Mouse (Mus musculus): ENCODE data around the gene Adam17.

The Adam17 gene

DNA sequence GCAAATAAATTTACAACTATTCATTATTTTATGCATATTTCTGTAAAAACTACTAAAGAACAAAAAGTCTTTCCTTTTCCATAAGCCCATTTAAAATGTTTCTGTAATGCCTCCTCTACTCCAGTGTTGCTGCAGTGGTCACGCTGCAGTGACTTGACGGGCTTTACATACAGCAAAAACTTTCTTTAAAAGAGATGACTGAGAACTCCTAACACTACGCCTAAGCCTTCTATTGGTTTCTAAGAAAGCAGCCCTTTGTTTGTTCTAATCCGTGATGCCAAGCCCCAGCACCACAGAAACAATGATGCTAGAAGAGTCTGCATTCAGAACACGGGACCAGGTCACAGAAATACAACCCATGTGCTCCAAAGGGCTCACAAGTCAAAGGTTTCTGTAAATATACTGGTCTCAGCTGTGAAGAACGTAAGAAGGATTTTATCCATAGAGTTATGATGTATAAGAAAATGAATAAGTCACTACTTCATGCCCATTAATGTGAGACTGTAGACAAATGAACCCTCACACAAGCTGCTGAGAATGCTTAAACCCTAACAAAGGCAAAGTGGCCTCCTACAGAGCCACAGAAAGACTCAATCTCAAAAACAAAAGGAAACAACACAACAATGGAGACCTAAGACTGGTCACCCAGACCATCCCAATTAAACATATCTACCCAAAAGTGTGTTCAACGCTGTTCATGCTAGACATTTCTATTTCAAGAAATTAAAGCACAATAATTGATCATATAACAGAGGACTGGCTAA is 23.1 kb downstream of the Adam17 start:
- no peak for DNase-seq

DNA sequence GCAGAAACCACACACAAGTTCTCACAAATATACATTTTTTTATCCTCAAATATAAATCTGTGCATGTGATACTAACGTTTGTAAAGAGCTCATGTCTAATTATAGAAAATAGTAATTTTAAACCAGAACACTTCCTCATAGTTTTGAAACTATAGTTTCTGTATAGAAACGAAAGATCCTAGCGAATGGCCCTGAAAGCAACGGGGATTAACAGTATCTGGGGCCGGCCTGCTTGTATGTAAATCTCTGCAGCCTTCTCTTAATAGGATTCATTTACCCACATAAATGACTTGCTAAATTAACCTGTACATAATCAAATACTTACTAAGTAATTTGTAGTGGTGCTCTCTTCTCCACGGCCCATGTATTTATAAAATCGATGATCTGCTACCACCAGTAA is 26.5 kb downstream of the Adam17 start:
- DNase-seq = no peak

DNA sequence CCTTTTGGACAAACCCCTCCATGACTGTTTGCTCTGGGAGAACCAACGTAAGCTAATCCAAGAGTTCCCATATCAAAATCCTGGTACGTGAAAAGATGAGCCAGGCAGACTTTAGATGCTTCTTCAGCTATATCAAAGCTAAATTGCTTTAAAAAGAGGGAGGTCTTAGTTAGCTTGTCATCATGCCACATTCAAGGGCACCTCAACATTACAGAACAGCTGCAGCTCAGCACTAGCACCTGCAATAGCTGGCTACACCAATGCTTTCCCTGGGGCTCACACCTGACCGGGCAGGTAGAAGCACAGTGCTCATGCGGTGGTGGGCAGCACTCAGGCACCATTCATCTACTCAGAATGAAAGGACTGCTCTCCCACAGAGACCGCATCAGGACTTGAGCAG is 32.8 kb downstream of the Adam17 start:
- DNase-seq = no peak

DNA sequence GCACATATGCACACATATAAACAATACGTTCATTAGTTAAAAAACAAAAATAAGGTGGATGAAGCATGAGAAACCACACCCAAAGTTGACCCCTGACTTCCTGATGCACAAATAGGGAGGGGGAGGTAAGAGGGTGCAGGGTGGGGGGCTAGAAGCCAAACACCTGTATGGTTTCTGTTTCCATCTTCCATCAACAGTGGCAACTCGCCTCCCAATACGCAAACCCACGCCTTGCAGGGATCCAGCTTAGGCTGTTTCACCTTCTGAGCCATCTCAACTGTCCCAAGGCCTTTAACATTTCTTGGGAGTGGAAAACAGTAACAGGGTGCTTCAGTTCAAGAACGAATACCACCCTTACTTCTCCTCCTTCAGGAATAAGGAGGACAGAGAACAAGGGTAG is 36.3 kb downstream of the Adam17 start:
- no peak for DNase-seq

DNA sequence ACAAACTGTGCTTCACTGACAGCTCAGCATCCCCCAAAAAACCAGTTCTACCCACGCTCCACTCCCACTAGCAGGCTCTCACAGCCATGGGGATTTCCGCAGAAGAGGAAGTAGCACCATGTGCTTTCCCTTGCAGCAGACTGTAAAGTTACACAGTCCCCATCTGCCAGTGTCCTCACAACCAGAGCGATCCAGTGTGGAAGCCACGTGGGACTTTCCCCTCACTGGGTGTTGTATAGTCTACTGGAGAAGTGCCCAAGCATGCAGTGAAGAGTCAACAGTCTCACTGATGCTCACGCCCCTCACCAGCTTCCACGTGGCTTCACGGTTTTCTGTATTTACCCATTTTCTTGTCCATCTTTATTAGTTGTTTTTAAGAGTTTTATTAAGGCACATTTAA is 37.6 kb downstream of the Adam17 start:
- no peak for DNase-seq

DNA sequence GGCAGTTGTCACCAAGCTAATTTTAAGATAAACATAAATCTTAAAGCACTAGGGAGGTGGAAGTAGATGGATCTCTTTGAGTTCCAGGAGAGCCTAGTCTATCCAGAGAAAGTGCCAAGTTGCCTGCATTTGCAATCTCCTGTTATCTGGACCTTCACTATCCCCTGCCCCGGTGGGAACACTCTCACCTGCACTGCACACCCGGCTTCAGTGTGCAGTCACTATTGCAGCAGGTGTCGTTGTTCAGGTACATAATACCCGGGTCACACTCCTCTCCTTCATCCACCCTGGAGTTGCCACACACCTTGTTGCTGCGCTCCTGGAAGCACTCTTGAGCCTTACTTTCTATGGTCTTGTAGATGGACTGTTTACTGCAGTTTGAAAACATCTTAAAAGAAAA is 39.7 kb downstream of the Adam17 start:
- DNase-seq = no peak

DNA sequence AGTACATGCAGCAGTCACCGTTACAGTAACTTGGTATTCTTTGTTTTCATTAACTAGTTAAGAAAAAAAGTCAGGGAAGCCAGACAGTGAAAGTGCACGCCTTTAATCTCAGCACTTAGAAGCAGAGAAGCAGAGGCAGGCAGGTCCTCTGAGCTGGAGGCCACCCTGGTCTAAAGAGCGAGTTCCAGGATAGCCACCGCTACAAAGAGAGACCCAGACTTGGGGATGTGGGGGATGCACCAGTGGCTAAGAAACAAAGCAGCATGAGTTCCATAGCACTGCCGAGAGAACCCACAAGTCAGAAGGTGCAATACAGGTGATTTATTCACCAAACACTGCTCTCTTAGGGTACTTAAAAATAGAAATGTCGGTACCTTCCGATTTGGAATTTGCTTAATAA is 40.4 kb downstream of the Adam17 start:
- DNase-seq = no peak

DNA sequence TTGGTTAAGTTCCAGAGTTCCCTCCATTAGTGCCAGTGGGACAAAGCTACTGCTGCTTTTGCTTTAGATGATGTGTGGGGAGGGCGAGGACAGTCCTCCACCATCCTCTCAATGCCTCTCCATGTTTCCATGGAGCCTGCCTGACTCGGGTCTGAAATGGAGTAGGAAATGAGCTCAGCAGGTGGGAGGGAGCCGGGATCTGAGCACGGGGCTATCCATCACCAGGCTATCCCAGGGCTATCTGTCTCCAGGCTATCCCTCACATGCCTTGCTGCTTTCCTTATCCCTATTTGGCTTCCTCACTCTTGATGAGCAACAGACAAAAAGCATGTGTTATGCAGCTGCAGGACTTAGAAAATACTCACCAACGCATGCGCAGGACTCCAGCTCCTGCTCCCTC is 41.7 kb downstream of the Adam17 start:
- no peak for DNase-seq

DNA sequence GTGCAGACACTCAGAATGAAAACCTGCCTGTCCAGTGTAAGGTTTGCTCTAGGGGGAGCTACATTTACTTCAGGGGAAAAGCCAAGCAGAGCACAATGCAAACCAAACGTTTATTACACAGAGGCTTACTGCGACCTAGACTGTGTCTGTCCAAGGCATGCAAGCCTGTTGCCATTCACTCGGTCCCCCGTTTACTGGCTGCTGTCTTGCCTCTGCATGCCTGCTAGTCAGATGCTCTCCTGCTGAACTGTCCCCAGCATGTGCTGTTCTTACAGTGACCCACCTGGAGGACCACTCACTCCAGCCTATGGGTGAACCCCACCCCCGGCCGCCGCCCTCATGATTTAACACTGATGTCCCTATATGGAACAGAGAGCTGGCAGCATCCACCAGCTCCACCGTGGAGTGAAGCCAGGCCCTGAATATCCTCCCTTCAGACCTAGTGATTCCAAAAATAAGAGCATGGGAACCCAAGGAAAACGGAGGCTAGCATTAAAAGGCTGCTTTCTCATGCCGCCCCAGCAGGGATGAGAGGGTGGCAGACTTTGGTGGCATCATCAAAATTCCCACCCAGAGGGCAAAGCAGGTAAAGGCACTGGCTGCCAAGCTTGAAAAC is 42.4 kb downstream of the Adam17 start:
- no peak for DNase-seq

DNA sequence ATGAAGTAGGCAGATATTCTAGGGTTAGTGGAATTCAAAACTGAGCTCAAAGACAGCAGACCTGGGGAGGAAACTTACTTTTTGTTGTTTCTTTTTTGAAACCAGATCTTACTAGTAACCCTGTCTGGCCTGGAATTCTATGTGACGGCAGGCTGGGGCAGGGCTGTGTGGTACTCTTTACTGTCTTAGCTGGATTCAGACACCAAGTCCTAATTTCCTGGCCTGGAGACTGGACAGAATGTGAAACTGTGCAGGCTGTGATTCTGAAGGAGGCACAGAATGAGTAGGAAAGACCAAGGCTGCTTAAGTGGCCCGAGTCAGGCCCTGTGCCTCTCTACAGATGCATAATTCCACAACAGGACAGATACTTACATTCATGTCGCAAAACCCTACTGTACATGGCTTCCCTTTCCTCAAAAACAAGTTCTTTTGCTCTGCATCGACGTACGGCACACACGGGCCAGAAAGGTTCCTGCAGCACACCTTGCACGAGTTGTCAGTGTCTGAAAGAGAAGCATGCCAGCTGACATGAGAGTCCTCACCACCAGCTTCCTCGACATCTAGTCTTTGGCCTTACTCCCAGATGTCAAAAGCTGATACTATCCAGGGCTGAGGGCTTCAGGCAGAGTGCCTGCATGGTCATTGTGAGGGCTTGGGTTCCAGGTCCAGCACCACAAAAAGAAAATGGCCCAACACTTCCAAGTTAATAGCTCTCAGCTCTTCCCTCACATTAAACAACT is 43.6 kb downstream of the Adam17 start:
- DNase-seq = no peak

DNA sequence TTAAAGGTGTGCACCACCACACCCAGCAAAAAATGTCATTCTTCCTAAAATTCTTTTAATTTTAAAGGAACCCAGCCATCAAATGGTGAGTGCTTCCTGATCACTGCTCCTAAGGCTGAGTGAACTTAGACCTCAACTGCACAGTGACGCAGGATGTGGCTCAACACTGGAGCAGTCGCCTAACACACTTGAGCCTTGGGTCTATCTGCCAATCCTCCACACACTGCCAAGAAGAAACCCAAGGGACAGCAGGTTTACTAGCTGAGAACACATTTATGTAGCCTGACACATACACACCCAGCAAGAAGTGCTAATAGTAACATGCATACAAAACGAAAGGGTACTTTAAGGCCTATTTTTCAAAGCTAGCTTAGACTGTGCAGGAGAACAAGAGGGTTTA is 47.1 kb downstream of the Adam17 start:
- DNase-seq = no peak

DNA sequence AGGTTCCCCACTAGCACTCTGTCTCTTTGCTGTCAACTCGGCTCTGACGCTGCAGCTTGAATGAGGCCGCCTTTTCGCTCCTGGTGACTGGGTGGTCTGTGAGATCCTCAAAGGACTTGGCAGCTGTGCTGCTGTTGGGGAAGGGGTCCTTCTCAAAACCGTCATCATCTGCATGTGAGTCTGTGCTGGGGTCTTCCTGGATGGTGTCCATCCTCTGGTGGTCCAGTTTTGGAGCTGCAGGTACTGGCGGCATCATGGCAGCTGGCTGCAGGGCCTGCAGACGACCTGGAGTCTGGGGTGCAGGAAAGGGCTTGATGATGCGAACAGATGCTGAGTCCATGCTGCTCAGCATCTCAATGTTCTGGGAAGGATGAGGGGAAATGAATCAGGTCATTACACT is 48.2 kb downstream of the Adam17 start:
- DNase-seq = no peak

DNA sequence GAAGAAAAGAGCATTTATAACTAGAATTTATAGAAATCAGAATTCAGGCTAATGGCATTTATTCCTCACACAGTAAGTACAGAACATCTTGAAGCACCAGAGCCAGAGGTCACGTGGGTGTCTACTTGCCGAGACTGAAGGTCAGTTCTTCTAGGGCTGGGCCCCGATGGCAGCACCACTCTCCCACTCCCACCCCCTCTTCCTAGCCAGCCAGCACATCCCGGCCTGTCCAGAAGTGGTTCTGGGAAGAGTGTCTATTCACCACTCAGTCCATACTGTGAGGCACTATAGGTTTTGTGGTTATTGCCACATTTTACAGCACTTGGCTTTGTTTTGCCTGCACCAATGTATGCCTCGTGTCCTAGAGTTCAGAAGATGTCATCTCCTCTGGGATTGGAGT is 49.3 kb downstream of the Adam17 start:
- DNase-seq = no peak

DNA sequence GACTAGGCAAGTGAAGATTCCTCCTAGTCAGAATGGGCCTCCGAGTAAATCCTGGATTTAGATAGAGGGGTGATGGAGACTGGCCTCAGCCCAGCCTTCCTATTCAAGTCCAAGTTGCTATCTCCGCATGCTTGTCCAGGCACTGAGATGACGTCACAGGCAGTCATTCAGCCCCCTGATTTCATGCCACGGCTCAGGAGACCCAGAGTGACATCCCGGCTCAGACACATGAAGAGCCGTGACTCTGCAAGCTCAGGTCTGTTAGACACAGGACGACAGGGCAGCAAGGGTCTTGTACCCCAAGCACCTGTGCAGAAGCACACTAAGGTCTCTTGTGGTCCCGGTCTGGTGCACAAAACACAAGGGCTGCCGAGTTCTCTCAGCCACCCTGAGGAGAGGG is 50.6 kb downstream of the Adam17 start:
- no peak for DNase-seq

DNA sequence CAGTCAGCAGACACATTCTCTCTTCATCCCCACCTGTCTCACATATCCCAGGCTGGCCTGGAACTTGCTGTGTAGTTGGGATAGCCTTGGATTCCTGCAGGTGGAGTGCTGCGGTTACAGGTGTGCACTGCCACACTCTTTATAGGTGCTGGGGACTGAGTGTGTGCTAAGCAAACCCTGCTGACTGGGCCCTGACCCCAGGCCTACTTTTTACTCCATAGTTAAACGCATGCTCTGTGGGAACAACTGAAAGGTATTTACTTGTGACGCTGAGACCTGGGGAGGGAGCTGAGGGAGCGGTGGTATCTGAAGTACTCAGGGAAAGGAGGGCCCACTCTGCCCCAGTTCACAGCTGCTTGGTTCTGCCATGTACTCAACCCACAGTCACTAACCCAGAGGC is 51.1 kb downstream of the Adam17 start:
- DNase-seq = no peak

DNA sequence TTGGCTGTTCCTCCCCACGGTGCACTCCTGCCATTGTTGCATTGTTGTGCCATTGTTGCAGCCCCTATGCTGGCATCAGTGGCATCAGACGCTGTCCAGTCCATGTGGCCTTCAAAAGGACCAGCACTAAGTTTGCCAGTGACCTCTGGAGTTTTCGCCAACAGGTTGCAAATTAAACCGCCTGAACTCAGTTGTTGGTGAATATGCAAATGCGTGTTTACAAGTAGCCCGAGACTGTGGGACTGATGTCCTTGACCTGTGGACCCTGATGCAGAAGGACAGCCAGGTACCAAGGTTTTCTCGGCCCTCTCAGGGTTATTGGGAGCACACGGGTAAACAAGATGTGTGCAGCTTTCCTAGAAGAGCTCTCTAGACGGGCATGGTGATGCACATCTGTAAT is 52.3 kb downstream of the Adam17 start:
- no peak for DNase-seq

DNA sequence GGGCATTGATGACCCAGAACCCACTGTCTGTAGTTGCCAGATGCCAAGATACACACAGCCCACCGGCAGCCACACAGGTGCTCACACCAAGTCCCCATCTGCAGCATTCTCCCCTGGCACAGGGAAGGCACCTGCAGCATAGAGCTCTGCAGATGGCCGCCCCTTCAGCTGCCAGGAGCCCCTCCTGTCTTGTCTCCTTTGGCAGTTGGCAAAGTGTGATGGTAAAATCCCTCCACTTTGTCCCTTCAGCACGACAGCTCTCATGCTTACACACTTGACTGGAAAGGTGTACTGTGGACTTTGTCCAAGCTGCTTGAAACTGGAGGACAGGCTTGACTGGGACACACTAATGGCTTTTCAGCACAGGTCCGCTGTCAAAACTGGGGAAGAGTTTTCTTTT is 53.1 kb downstream of the Adam17 start:
- DNase-seq = no peak

DNA sequence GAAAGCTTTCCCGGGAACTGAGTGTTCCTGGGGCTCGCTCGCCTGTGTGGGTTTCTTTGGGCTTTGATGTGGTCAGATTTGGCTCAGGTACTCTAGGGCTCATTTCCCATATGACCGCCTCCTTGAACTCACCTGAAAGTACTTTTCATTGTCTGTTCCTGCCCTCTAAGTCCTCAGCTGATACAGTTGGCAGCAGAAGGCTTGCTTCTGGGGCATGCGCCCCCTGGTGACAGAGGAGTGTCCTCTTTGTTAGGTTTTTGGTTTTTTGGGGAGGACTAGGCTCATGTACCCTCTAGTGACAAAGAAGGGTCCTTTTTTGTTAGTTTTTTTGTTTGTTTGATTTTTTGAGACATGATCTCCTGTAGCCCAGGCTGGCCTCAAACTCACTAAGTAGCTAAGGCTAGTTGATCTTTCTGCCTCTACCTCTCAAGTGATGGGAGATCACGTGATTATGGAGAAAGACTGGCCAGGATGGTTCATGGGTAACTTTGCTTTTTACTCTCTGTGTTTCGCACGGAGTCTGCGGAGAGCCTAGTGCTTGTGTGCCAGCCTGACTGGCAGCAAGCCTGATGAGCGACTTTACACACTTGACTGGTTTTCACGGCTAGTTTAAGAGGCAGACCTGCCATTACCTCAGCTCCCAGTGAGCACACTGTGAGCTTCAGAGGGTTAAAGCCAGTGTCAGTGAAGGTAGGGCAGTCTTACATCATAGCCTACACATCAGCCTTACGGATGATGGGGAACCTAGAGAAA is 55.1 kb downstream of the Adam17 start:
- peak; percentile 77 for DNase-seq

DNA sequence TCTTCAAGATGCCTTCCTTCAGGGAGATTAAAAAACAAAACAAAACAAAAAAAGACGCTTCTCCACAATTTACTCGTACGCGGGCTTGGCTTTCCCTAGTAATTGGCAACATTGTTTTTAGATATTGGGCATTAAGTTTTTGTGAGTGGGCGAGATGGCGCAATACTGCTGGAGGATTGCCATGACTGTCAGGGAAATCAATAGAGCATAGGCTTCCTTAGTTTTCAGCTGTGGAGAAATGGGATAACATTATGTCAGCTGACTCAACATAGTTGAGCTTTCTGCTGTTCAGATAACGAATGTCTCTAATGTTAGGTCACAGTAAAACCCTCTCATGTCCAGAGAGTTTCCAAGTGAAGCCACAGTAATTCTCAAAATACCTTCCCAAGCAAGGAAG is 56.6 kb downstream of the Adam17 start:
- DNase-seq = no peak

DNA sequence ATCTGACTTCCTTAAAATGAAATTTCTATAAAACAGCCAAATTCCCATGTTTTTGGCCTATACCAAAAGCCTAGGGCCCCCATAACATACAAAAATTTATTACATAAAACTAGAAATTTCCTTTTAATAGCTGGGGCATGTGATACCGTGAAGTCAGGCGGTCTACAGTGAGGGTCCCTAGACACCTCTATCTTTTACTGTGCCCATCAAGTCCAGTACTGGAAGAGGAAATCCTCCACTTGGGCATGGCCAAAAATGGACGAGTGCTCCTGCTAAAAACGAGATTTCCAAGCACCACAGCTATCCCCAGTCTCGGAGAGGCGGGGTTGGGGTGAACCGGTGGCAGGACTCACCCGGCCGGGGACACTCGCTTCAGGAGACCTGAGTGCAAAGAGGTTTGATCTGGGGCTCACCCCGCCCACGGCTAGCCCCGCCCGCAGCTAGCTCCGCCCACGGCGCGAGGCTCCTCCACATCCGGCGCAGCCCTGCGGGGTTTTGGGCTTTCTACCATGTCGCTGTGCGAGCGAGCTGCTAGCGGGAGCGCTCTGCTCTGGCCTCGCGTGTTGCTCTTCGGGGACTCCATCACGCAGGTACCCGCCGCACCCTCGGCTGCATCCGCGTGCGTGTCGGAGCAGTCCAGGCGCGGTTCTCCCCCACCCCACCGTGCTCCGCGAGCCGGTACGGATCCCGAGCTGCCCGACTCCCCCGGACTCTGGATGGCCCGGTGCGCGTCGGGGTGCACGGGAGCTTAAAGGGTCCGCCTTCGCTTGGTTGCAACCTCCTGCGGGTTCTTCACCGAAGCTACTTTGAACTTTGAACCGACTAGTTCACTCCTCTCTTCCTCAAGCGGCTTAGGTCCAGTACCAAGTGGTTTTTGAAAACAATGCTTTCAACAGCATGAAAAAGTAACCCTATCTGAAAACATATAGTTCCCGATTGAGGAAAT is 57.2 kb downstream of the Adam17 start, which contains the start of gene Iah1:
Gene Iah1 (plus strand): TSS at position 467 of the 946 bp plus-strand sequence.
- DNase-seq = peak; percentile 93

DNA sequence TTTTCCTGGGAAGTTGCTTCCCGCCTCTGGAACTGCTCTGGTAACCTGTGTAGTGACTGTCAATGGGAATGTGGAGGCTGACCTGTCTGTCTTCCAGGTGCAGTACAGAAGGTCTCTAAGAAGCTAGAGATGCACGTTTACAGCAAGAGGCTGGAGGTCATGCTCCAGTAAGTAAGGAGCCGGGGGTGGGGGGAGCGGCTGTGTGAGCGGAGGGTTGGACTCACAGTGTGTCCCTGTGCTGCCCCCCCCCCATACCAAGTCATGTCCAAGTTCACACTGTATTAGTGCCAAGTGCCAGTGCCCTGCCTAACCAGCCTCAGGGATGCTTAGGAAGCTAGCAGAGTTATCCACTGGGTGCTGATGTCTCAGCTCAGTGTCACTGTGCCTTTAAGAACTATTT is 61.2 kb downstream of the Adam17 start:
- no peak for DNase-seq

DNA sequence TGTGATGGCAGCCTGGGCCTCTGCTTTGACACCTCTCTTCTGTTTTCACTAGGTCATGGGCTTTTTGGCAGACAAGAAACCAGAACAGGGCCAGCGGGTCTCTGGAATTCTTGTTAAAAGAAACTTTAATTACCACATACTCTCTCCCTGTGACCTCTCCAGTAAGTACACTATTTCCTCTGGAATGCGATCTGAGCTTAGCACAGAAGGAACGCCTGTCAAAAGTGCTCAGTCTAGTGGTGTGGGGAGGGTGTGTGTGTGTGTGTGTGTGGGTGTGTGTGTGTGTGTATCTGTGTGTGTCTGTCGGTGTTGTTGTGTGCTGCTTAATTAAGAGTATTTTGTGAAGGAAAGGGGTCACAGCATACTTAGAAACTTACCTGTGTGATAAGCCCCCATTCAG is 66.7 kb downstream of the Adam17 start:
- DNase-seq = no peak

Measured in liver (tissue).